ENCODE assay signal across 23 mouse cellular contexts in genomic region chr11:59375475-59375874, GRCm38 (mm10). TPM values are rescaled to one million over a fixed set of nuclear protein-coding genes. Genes with fewer than 3 reads are reported as not detected.
A peak's percentile ranks its signal among the peaks of the same experiment; 100 is the strongest.
DNase-seq lines count a peak whose midpoint lies in the region; TF ChIP-seq lines count a peak whose summit lies in the region.
"Had no signal": no experiment of that assay in that cellular context is flagged by ENCODE, and none has a peak within 500 bp of the region (broad histone marks: within the 10 kb centered on the region; RNA-seq: fewer than 3 reads in every experiment).

TSS of gene Prss38 (minus strand) at chr11:59375657.

- no peaks in the 10 kb centered on the region for H3K36me3 ChIP-seq in testis, adult 2 months (ENCODE audit: control insufficient read depth, insufficient read depth, low read length)
- H3K36me3 ChIP-seq: embryonic facial prominence, embryonic 10.5 days; heart, embryonic 12.5 days; hindbrain, embryonic 15.5 days; liver, embryonic 15.5 days; midbrain, embryonic 12.5 days had no signal

- peak; percentile 26 for TF ChIP-seq CTCF in layer of hippocampus, adult 2 months (conservative IDR thresholded peaks at IDR 0.05)
- TF ChIP-seq CTCF in testis, adult 2 months (IDR thresholded peaks at IDR 0.05; ENCODE audit: control insufficient read depth, insufficient read depth, insufficient replicate concordance, low read depth, low read length): peak; percentile 67; the same call in 1 of the 2 replicates
- TF ChIP-seq CTCF in brain, embryonic 14.5 days (IDR thresholded peaks at IDR 0.05; ENCODE audit: borderline replicate concordance, extremely low read depth, insufficient read depth, insufficient read length): 0 out of 2 replicates have a peak, but pooled peaks have one; percentile 4

- H3K4me3 ChIP-seq in layer of hippocampus, adult 2 months: no peak within 1 kb of the TSS
- peak within 1 kb of the TSS; percentile 72 for H3K4me3 ChIP-seq in testis, adult 2 months (ENCODE audit: control insufficient read depth, low read depth, low read length)
- H3K4me3 ChIP-seq: embryonic facial prominence, embryonic 10.5 days; forebrain, embryonic 13.5 days; heart, embryonic 12.5 days; hindbrain, embryonic 15.5 days; liver, embryonic 15.5 days; midbrain, embryonic 12.5 days had no signal

- DNase-seq in layer of hippocampus, adult 2 months (ENCODE audit: low spot score in 2 of 2): no peak
- DNase-seq in layer of hippocampus, postnatal 10 days (ENCODE audit: low spot score in 2 of 2): no peak
- no peak for DNase-seq in testis, postnatal 10 days (ENCODE audit: low spot score)
- no peak for DNase-seq in brain, embryonic 14.5 days (ENCODE audit: low read depth)
- DNase-seq in embryo, embryonic 10.5 days (ENCODE audit: low spot score): no peak
- no peak for DNase-seq in urinary bladder, postnatal 14 days (ENCODE audit: low spot score)
- DNase-seq: adrenal gland, postnatal 36 days; cerebellum, adult 9-11 months; kidney, adult 18-20 months; kidney, postnatal 36 days had no signal

- TF ChIP-seq POLR2A in testis, adult 2 months (IDR thresholded peaks at IDR 0.05; ENCODE audit: control insufficient read depth, low read depth, low read length): peak; percentile 51; the same call in 1 of the 2 replicates
- TF ChIP-seq POLR2A in brain, embryonic 14.5 days (IDR thresholded peaks at IDR 0.05; ENCODE audit: borderline replicate concordance, extremely low read depth, insufficient read depth, insufficient read length, poor library complexity, severe bottlenecking): no peak

- no peak within 1 kb of the TSS for H3K27ac ChIP-seq in layer of hippocampus, adult 2 months
- peak within 1 kb of the TSS; percentile 2 for H3K27ac ChIP-seq in testis, adult 2 months (ENCODE audit: control insufficient read depth, insufficient read depth, low read depth, low read length)
- H3K27ac ChIP-seq: embryonic facial prominence, embryonic 10.5 days; forebrain, embryonic 13.5 days; hindbrain, embryonic 15.5 days; liver, embryonic 15.5 days; midbrain, embryonic 12.5 days had no signal

- H3K27me3 ChIP-seq in testis, adult 2 months (ENCODE audit: control insufficient read depth, insufficient read depth, low read length): no peaks in the 10 kb centered on the region
- H3K27me3 ChIP-seq: forebrain, embryonic 13.5 days; heart, embryonic 12.5 days; hindbrain, embryonic 15.5 days; liver, embryonic 15.5 days; midbrain, embryonic 12.5 days had no signal

- H3K4me1 ChIP-seq in testis, adult 2 months (ENCODE audit: control insufficient read depth, insufficient read depth, low read length): peaks cover 5% of the 10 kb centered on the region; the same call in 1 of the 2 replicates
- H3K4me1 ChIP-seq: embryonic facial prominence, embryonic 10.5 days; forebrain, embryonic 13.5 days; heart, embryonic 12.5 days; hindbrain, embryonic 15.5 days; liver, embryonic 15.5 days; midbrain, embryonic 12.5 days had no signal

RNA-seq across cellular contexts. Expression of gene Prss38, which starts in this region (rescaled TPM):
- total RNA-seq in layer of hippocampus, adult 2 months (2021): not detected
- total RNA-seq in layer of hippocampus, postnatal 10 days (2021): not detected
- polyA plus RNA-seq in testis, adult 2 months (2012; rRNA removed): 9.3 and 12.7 TPM in 2 replicates
- 0.08 and 0.28 TPM in 2 replicates for polyA plus RNA-seq in brain, embryonic 14.5 days (2012; rRNA removed)
- total RNA-seq: adrenal gland, postnatal 36 days; gastrocnemius, adult 18-20 months; heart, postnatal 25 days; layer of hippocampus, postnatal 25 days; left cerebral cortex, postnatal 25 days had no signal
- polyA plus RNA-seq: activated CD4-positive, CD25-positive, alpha-beta regulatory T cell, adult 4 months; embryonic facial prominence, embryonic 10.5 days; forebrain, embryonic 13.5 days; gonadal fat pad, adult 2 months; heart, embryonic 12.5 days; hindbrain, embryonic 15.5 days; liver, embryonic 15.5 days had no signal

Comparison
In these comparisons a context has a peak if more than half of its experiments do, and no peak if none do; other contexts are left out.
1. CTCF ChIP-seq: peak in every context shown above with its lines; median percentile 67 in testis, adult 2 months; 26 in layer of hippocampus, adult 2 months; 4 in brain, embryonic 14.5 days.